Mouse (Mus musculus): ENCODE measurements around the gene Pkn1.

Pkn1 gene

DNA sequence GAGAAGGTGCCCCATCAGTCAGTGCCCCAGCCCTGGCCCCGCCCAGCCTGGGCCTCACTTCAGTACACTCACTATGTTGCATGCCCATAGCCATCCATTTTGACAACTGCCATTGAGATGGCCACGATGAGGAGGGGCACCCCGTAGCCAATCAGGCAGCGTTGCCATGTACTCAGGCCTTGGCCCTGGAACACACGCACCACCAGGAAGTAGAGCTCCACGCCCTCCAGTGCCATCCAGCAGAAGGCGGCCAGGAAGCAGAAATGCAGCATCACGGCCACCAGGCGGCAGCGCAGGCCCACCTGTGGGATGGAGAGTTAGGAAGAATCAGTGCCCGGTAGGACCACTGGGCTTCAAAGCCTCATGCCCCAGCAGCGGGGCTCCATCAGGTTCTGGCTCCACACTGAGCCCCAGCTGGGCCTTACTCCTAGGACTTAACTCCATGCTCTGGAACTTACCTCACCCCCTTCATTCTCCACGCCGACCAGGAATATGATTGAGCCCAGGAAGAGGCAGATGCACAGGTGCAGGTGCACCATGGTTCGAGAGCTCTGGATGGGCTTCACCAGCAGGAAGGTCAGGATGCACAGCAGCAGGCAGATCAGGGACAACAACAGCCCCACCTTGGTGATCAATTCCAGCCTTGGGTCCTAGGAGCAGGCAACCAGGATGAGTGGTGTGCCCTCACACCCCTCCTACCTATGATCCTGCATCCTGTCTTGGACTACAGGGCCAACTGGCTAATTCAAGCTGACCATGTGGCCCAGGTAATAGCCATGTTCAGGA, 25.9 kb upstream of the Pkn1 start:
- peak; percentile 45 for DNase-seq (ENCODE audit: low spot score)

DNA sequence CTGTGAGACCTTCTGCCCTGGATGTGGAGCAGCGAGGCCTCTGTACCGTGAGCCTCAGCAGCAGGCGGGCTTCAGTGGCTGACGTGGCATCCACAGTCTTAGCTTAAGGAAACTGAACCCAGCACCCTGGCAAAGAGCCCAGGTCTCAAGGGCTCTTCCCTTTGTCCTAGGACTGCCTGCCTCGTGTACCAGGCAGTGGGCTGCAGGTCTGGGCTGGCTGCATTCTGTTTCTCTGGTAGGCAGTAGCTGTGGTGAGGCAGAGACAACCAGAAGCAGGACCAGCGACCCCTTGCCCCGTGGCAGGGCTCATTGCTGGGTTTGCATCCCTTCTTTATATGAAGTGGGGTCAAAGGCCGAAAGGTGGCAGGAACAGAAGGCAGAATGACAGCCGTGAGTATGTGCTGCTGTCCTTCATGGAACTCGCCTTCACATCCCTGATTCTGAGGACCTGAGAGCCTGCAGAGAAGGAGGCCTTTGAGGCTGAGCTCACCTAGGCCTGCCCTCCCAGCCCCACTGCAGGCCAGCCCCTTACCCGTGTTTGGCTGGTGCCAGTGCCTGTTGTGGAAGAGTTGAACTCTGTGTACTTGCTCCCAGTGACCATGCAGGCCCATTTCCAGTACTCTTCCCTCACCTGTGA, 24.6 kb upstream of the Pkn1 start:
- DNase-seq (ENCODE audit: low spot score) = no peak

DNA sequence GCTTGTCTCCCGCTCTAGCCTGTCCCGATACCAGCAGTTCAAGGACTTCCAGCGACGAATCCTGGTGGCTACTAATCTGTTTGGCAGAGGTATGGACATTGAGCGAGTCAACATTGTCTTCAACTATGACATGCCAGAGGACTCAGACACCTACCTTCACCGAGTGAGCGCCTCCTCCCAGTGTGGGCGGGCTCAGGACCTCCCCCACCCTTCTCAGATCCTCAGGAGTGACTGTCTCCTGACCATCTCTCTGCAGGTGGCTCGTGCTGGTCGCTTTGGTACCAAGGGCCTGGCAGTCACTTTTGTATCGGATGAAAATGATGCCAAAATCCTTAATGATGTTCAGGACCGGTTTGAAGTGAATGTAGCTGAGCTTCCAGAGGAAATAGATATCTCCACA, 23.7 kb upstream of the Pkn1 start:
- DNase-seq (ENCODE audit: low spot score) = no peak

DNA sequence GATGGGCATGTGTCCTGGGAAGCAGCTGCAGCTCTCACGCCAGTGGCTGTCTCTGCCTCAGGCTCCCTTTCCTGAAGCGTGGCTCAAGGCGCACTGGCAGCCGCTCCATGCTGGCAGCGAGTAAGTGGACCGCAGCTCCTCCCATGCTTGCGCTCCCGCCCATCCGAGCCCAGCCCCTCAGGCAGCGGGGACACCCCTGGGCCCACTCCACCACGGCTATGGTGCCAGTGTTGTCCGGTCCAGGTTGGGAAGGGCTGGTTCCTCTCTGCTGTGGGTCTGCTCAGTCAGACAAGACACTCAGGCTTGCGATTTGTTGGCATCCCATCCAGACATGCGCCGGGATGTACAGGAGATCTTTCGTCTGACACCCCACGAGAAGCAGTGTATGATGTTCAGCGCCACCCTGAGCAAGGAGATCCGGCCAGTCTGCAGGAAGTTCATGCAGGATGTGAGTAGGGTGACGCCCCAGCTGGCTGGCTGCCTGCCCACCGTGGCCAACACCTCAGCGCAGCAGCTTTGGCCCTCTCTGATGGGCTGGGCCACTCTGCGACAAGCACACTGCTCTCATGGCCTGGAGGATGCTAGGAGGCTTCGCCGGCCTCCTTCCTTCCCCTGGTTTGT, 22.5 kb upstream of the Pkn1 start:
- DNase-seq (ENCODE audit: low spot score) = no peak

DNA sequence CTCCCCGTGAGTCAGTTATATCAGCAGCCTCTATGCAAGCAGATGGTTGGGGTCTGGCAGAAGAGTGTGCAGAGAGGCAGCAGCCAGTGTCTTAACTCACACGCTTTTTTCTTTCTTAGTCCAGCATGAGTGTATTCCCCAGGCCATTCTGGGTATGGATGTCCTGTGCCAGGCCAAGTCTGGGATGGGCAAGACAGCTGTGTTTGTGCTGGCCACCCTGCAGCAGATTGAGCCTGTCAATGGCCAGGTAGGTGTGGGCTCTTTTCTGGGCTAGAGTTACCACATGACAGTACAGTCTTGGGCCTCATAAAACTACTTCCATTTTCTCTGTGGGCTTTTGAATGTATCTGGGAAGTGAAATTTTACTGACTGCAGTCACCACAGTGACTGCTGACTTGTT, 20.7 kb upstream of the Pkn1 start:
- DNase-seq (ENCODE audit: low spot score) = no peak

DNA sequence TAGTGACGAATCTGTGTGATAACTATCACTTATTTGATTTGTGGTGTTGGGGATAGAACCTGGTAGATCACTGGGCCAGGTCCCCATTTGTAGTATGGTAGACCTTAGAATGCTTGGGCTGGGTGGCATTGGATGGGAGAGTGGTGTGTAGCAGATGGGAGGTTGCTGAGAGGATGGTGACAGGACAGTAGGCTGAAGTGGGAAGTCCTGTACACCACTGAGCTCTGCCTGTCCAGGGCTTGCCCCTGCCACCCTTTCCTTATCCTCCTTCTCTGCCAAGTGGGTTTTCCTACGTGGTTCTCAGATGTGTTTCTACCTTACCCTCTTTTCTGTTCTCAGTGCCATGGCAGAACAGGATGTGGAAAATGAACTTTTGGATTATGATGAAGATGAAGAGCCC, 20.1 kb upstream of the Pkn1 start:
- no peak for DNase-seq (ENCODE audit: low spot score)

DNA sequence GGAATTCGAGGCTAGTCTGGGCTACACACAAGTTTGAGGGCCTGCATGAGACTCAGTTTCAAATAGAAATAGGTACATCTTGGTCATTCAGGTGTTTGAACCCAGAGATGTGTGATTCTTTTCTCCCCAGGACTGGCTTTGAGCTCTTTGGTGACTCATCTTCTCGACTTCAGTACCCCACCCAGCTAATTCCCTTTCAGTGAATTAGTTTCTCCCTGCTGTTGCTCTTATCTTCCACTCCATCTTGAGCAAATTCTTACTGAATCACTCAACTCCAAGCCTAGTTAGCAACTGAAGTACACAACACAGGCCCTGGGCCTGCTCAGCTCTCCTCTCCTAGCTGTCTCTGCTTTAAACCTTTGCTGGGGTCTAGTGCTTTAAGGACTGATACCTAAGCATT, 17.6 kb upstream of the Pkn1 start:
- DNase-seq (ENCODE audit: low spot score) = no peak

DNA sequence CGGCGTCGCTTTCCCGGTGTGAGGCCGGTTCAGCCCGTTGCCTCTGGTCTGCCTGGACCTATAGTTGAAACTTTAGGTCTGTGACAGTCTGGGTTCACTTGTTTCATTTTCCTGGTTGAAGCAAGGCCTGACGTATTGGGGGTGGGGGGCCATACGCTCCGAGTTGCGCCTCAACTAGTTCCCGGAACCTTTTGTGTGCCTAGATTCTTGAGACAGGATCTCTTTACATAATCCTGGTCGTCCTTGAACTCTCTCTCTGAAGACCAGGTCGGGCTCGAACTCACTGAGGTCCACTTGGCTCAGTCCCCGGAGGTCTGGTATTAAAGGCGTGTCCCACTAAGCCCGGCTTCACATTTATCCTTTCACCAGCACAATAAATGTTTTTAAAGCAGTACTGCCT, 16.8 kb upstream of the Pkn1 start:
- no peak for DNase-seq (ENCODE audit: low spot score)

DNA sequence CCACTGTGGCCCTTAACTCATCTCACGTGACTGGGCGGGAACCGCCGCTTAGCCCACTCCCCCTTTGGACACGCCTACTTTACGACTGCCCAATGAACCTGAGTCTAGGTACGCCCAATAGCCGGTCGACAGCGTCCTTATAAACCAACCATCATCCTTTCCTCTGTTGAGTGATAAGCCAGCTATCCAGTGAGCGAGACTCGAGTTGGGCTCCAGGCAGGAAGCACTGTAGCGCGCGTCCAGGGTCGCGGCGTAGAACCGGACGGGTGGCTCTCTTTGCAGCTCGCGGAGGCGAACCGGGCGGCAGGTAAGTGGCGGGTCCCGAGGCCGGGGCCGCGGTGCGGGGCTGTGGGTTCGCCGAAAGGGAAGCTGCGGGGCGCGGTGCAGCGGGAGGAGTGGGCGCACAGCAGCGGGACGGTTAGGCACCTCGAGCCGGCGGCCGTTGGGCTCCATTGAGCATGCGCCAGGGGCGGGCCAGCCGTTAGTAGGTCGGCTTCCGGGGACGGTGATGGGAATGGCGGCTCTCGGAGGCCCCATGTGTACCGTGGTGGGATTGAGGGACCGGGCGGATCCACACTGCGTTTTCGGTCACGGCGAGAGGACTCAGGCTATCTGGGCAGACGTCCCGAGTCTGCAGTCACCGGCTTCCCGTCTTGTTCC, 16.2 kb upstream of the Pkn1 start, which contains the start of gene Ddx39:
Gene Ddx39 (plus strand): TSS at position 147 of the 660 bp plus-strand sequence.
- peak; percentile 79 for DNase-seq (ENCODE audit: low spot score)

DNA sequence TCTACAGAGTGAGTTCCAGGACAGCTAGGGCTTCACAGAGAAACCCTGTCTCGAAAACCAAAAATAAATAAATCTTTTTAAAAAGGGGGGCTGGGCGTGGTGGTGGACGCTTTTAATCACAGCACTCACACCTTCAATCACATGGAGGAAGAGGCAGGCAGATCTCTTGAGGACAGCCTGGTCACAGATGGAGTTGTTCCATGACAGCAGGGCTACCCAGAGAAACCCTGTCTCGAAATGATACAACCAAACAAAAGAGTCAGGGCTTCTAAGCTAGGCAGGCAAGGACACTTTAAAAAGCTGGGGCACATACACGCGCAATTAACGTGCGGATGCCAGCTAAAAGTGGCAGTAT, 15.7 kb upstream of the Pkn1 start:
- DNase-seq (ENCODE audit: low spot score) = no peak

DNA sequence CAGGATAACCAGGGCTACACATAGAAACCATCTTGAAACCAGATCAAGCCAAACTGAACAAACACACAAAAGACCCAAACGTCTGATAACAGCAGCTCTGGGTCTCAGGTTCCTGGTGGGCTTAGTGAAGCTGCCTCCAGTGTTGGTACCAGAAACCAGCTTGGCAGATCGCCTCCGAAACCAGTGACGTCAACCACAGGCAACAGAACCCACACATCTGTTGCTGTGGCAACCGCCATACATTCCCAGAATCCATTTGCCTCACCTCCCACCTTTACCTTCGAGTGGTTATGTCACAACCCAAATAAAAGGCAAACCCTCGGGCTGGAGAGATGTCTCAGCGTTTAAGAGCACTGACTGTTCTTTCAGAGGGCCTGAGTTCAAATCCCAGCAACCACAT, 8.6 kb upstream of the Pkn1 start:
- no peak for DNase-seq (ENCODE audit: low spot score)

DNA sequence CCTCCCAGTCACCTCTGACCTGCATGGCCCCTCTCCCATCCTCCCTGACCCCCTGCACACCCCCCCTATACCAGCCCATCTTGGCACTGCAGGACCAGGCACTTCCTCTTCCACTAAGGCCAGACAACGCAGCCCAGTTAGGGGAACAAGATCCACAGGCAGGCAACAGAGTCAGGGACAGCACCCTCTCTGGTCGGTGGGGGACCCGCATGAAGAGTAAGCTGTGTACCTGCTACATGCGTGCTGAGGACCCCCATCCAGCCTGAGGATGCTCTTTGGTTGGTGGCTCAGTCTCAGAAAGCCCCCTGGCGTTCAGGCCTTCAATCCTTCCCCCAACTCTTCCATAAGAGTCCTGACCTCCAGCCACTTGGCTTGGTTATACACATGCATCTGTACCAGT, 7.4 kb upstream of the Pkn1 start:
- no peak for DNase-seq (ENCODE audit: low spot score)

DNA sequence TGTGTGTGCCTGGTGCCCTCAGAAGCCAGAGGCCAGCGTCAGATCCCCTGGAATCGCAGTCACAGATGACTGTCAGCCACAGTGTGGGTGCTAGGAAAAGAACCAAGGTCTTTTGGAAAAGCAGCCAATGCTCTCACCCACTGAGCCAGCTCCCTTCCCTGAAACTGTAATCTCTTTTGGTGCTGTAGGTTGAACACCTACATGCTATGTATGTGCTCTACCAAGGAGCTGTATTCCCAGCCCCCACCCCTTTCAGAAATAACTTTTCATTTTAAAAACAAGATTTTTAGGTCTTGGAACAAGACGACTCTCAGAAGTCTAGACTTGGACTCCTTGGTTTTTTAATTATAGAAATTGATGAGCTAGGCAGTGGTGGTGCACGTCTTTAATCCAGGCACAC, 4.4 kb upstream of the Pkn1 start:
- no peak for DNase-seq (ENCODE audit: low spot score)

DNA sequence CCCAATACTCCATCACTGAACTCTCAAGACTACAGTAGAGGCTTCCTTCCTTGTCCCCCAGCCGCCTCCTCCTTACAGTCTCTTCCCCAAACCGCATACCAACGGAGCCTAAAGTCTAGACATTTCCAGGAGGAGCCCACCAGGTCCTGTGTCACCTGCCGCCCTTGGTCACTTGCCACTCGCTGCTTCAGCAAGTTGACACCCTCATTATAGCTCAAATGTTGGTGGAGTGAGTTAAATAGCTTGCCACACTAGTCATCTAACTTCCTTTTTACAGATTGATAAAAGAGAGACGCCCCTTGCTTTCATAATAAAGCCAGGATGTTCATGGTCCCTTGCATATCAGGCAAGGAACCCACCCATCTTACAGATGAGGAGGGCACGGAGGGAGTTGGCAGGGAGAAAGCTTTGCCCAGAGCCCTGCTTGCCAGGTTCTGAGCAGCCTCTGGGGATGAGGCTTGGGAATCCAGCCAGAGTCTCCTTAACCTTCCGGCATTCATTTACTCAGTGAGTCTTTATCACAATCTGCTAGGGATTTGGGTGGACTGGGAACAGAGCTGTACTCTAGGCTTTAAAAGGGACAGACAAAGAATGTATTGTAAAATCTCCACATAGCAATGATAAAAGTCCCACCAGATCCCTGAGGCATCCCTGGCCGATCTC, 1.6 kb upstream of the Pkn1 start:
- DNase-seq (ENCODE audit: low spot score) = no peak

DNA sequence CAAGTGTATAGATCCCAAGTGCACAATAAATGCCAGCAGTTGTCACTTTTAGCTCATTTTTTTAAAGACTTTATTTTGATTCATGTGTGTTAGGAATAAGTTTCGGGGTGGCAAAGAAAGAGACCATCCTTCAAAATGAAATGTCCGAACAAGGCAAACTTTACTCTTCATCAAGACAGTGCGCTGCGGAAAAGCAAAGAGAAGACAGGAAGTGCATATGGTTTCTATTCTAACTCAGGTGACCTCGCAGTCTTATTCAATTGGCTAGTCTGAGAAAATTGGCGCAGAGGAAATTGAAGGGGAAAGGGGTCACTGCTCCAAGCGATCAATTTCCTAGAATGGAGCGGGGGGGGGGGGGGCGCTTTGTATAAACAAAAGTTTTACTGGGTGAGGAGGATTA, 587 bp upstream of the Pkn1 start:
- no peak for DNase-seq (ENCODE audit: low spot score)

DNA sequence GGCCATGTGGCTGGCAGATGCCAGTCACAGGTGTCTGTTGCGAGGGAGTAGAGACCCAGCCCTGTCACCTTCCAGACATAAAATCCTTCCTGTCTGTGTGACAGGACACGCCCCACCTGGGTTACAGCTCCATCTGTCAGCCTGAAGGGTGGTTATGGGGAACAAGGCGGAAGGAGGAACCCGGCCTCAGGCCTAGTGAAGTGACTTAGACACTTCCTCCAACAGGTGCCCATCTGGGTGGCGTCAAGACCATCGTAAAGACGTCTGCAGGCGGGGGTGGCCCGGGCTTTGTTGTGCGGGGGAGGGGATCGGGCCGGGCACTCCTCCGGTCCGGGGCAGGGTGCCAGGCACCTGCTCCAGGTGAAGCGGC, 703 bp downstream of the Pkn1 start:
- DNase-seq (ENCODE audit: low spot score) = no peak

DNA sequence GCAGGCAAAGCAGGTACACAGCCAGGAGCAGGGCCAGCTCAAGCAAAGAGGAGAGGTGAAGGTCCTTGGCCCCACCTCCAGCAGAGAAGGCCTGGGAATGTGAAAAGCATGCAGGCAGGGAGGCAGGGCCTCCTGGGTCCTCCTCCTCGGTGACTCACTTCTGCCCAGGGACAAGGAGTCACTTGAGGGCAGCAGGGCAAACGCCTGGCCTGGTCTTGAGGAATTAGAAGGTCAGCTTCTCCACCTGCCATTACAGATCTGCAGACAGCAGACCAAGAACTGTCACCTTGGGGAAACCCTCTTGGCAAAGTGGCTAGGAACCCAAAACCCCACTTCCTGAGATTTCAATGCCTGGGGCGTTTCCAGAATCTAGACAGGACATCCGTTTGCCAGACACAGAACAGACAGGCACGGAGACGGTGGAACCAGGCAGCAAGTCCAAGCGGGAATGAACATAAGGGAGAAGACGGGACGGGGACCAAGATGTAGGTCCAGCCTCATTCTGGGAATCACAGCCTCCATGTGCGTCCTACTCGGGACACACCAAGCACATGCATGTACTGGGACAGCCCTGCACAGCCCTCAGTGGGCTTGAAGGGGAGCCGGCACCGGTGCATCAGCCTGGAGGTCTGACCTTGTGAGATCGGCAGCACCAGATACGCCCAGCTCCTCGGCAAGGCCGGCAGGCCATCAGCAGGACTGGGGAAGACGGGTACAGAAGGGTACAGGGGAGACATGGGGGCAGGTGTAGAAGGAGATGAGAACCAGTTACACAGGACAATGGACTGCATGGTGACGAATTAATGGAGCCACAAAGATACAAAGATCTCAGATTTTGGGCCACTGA, 1.4 kb downstream of the Pkn1 start:
- no peak for DNase-seq (ENCODE audit: low spot score)

DNA sequence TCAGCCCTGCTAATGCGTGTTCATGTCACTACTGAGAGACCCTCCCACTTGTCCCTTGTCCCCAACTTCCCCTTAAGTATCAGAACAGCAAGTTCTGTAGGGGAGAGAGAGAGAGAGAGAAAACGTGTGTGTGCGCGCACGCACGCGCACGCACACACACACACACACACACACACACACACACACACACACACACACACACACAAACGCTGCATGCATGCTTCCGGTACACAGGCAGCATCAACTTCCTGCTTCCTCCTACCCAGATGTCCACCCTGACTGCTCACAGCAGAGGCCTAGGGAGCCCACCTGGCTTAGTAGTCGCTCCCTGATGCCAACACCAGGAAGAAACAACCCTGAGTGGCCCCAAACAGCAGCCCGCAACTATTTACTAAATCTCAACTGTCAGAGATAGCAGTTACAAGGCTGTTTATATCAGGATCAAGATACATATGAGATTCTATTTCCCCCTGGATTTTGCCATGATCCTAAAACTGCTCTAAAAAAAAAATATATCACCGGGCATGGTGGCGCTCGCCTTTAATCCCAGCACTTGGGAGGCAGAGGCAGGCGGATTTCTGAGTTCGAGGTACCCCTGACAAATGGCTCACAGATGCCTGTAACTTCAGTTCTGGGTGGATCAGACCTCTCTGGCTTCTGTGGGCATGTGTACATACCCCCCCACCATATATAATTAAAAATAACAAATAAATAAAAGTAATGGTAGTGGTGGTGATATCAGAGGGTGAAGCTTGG, 3.5 kb downstream of the Pkn1 start:
- DNase-seq (ENCODE audit: low spot score) = no peak

DNA sequence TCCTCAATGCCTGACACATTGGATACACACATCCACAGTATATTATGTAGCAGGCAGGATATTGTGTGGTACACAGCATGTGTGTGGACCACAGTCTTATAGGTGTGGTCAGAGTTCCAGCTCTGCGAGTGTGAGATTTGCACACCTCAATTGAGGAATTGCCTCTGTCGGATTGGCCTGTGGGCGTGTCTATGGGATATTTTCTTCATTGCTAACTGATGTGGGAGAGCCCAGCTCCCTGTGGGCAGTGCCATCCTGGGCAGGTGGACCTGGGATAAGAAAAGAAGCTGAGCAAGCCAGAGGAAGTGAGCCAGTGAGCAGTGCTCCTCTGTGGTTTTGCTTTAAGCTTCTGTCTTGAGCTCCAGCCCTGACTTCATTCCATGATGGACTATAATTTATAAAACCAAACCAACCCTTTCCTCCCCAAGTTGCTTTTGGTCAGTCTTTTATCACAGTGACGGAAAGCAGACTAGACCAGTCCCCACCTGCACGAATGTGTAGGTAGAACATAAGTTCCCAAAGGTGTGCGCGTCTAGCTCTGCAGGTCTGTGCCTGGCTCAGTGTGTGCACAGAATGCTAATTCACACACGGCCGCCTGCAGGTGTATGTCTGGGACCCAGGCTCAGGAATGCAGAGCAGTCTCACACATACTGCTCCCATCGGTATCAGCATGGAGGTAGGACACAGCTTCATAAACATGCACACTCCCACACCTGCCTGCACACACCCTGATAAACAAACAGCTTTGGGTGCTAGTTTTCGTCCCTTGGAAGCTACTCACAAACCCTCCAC, 4.4 kb downstream of the Pkn1 start:
- DNase-seq (ENCODE audit: low spot score) = no peak

DNA sequence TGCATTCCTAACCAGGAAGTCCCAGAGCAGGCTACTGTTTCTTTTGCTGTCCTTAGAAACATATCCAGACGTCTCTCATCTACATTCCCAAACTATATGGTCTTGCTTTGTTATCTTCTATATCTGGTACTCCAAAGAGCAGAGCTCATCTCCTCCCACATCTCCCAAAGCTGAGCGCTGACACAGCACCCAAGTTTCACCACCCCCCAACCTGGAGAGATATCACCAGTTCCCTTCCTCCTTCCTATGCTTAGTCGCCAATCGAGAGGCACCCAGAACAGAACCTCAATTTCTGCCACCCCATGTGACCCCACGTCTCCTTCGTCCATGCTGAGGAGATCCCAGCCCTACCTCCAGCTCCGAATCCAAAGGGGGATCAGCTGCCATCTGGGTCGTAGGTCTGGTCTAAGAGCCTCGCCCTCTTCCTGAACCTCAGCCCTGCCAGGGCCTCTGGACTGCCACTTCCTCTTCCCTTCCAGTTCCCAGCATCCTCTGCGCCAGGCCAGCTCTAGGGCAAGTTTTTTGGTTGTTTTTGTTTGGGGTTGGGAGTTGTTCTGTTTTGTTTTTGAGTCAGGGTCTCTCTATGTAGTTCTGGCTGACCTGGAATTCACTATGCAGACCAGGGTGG, 5.3 kb downstream of the Pkn1 start:
- no peak for DNase-seq (ENCODE audit: low spot score)

All from urinary bladder, postnatal 10 days (tissue).